Mouse (Mus musculus): ENCODE results near the gene Vmn1r206. TPM values are rescaled to one million over a fixed set of nuclear protein-coding genes. Genes with fewer than 3 reads are reported as not detected.
"Not testable (repeated sequence)": the region's sequence is repeated elsewhere in the genome, so short reads cannot be mapped to it uniquely, and the experiment has no call there.

Gene Vmn1r206
- polyA plus RNA-seq (2016; fragmentation: Nextera tagmentation; extraction: Ambion mirVana), result not detected in 2 replicates

GRCm38 (mm10) chr13:22624151-22624550 lies at the start of gene Vmn1r206:
Gene Vmn1r206 (minus strand): TSS chr13:22624251.
- H3K9me3 ChIP-seq; ATAC-seq (ENCODE audit: low FRiP score, low read depth): not testable (repeated sequence)

GRCm38 (mm10) chr13:22592900-22593299 lies 31.2 kb downstream of the Vmn1r206 start, which contains the start of gene Vmn1r205:
Gene Vmn1r205 (minus strand): TSS chr13:22593000.
- Histone ChIP-seq H3K27me3 (no peaks in the 10 kb centered on the region), H3K27ac (replicated peaks) (no peak within 1 kb of the TSS), H3K4me1 (no peaks in the 10 kb centered on the region), H3K4me3 (no peak within 1 kb of the TSS), H3K36me3 (no peaks in the 10 kb centered on the region), H3K9me3 (no peaks in the 10 kb centered on the region), H3K9ac (replicated peaks) (no peak within 1 kb of the TSS), H3K4me2 (replicated peaks) (no peak within 1 kb of the TSS)
- WGBS, result 89% methylated on average over 3 of the region's 3 CpGs
- ATAC-seq (ENCODE audit: low FRiP score, low read depth), result no peak

More at GRCm38 (mm10) chr13:22624151-22624550, at the start of gene Vmn1r206:
- not testable (repeated sequence) for H3K4me1 ChIP-seq; H3K4me2 ChIP-seq (replicated peaks); H3K9ac ChIP-seq (replicated peaks); H3K27me3 ChIP-seq; H3K27ac ChIP-seq (replicated peaks); H3K4me3 ChIP-seq; H3K36me3 ChIP-seq

GRCm38 (mm10) chr13:22583336-22583735 lies 40.7 kb downstream of the Vmn1r206 start:
- ATAC-seq (ENCODE audit: low FRiP score, low read depth); H3K9ac ChIP-seq (replicated peaks); H3K27ac ChIP-seq (replicated peaks); H3K4me3 ChIP-seq; H3K36me3 ChIP-seq; H3K9me3 ChIP-seq; H3K27me3 ChIP-seq; H3K4me1 ChIP-seq; H3K4me2 ChIP-seq (replicated peaks): not testable (repeated sequence)
- 83% methylated on average over 14 of the region's 14 CpGs for WGBS

- not testable (repeated sequence) for H3K9ac ChIP-seq (replicated peaks); H3K9me3 ChIP-seq; ATAC-seq (ENCODE audit: low FRiP score, low read depth); H3K4me3 ChIP-seq; H3K4me1 ChIP-seq; H3K36me3 ChIP-seq; H3K4me2 ChIP-seq (replicated peaks); H3K27ac ChIP-seq (replicated peaks); H3K27me3 ChIP-seq
- 82% methylated on average over 3 of the region's 3 CpGs for WGBS
These were observed 49.1 kb downstream of the Vmn1r206 start for GRCm38 (mm10) chr13:22574911-22575310.

Other genes starting within 250 kb of the Vmn1r206 start
- not detected in 2 replicates for gene Vmn1r199, start 244.4 kb downstream of the Vmn1r206 start, polyA plus RNA-seq (2016; fragmentation: Nextera tagmentation; extraction: Ambion mirVana)
- not detected in 2 replicates for gene Vmn1r200, start 233.9 kb downstream of the Vmn1r206 start, polyA plus RNA-seq (2016; fragmentation: Nextera tagmentation; extraction: Ambion mirVana)
- not detected in 2 replicates for gene Vmn1r201, start 152.3 kb downstream of the Vmn1r206 start, polyA plus RNA-seq (2016; fragmentation: Nextera tagmentation; extraction: Ambion mirVana)
- not detected in 2 replicates for gene Vmn1r202, start 118.9 kb downstream of the Vmn1r206 start, polyA plus RNA-seq (2016; fragmentation: Nextera tagmentation; extraction: Ambion mirVana)
- not detected in 2 replicates for gene Vmn1r203, start 106.1 kb downstream of the Vmn1r206 start, polyA plus RNA-seq (2016; fragmentation: Nextera tagmentation; extraction: Ambion mirVana)
- not detected in 2 replicates for gene Vmn1r204, start 71.1 kb downstream of the Vmn1r206 start, polyA plus RNA-seq (2016; fragmentation: Nextera tagmentation; extraction: Ambion mirVana)
- not detected in 2 replicates for gene Vmn1r205, start 31.3 kb downstream of the Vmn1r206 start, polyA plus RNA-seq (2016; fragmentation: Nextera tagmentation; extraction: Ambion mirVana)
- gene Vmn1r207-ps, start 105.4 kb upstream of the Vmn1r206 start, polyA plus RNA-seq (2016; fragmentation: Nextera tagmentation; extraction: Ambion mirVana), result not detected in 2 replicates
- not detected in 2 replicates for gene Vmn1r208, start 153.1 kb upstream of the Vmn1r206 start, polyA plus RNA-seq (2016; fragmentation: Nextera tagmentation; extraction: Ambion mirVana)
- gene Vmn1r209, start 185.4 kb upstream of the Vmn1r206 start, polyA plus RNA-seq (2016; fragmentation: Nextera tagmentation; extraction: Ambion mirVana), result not detected in 2 replicates
- gene Vmn1r210, start 207.1 kb upstream of the Vmn1r206 start, polyA plus RNA-seq (2016; fragmentation: Nextera tagmentation; extraction: Ambion mirVana), result not detected in 2 replicates
- not detected in 2 replicates for gene Vmn1r211, start 233.3 kb upstream of the Vmn1r206 start, polyA plus RNA-seq (2016; fragmentation: Nextera tagmentation; extraction: Ambion mirVana)